Mouse (Mus musculus): ENCODE data around the gene Rad9b.

Rad9b gene

DNA sequence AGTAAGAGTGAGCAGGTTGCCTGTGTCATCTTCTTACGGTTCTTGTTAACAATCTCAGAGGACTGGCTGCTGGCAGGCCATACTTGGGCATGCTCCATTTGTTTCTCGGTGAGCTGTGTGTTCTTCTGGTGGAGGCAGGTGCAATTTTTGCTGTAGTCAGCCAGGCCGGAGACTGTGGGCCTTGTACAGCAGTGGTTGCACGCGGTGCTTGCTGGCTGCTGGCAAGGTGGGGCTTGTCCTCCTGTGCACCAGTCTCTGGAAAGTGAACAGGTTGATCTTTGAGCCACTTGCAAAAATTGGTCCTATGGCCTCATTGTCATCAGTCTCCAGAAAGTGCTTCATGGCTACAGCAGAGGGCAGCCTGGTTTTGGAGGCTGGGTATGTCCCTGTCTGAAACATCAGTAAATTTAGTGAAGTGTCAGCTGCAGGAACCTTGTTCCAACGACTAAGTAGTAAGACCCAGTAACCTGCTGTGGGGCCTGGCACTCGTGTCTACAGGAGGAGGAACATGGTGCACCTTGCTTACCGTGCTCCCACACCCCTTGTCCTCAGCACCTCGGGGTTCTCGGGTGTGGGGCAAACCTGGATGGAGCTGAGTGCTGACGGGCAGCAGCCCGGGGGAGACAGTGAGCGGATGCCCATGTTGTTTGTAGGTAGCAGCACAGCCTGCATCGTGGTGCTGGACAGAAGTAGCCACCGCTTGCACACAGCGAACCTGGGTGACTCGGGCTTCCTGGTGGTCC, 40.9 kb downstream of the Rad9b start:
- no peak for DNase-seq (ENCODE audit: low read depth, low spot score)

DNA sequence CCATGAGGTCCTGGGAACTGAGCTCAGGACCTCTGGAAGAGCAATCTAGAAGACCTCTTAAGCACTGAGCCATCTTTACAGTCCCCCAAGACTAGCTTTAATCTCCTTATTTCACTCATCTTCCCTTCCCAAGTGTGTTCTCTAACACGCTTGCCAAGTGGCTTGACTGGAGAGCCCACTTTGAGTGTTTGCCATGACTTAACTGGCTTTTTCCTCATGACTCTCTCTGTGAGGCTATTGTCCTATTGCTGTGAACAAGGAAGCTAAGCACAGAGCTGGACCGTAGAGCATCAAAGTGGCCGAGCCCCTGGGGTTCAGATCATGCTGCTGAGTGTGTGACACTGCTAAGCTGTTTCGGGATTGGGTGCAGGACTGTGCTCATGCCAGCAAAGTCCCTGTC, 41.7 kb downstream of the Rad9b start:
- DNase-seq (ENCODE audit: low read depth, low spot score), result no peak

DNA sequence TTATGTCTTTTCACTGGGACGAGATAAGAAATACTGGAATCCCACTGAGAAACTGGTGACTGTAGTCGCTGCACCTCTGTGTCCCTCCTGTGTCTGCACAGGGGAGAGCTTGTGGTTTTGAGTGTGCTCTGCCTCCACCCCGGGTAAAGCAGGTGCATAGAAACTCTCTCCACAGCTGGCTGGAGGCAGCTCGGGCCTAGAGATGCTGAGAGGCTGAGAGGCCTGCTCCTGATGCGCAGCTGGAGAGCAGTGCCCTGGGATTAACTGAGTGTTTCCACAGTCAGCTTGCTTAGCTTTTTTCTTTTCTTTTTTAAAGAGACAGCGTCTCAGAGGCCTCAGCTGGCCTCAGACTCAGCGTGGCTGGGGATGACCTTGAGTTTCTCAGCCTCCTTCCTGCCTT, 42.3 kb downstream of the Rad9b start:
- no peak for DNase-seq (ENCODE audit: low read depth, low spot score)

DNA sequence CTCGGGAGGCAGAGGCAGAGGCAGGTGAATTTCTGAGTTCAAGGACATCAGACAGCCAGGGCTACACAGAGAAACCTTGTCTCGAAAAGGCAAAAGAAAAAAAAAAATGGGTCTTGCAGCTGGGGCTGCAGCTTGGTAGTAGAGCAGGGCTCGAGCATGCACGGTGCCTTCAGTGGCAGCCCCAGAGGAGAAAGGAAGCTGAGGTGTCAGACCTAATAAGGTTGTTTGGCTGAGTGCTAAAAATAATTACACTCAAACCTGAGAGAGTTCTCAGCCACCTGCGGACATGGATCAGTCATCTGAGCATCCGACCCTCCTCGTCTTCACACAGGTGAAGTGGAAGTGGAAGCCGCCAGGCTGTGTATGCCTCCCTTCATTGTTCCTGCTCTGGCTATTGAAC, 43.3 kb downstream of the Rad9b start:
- DNase-seq (ENCODE audit: low read depth, low spot score), result no peak

DNA sequence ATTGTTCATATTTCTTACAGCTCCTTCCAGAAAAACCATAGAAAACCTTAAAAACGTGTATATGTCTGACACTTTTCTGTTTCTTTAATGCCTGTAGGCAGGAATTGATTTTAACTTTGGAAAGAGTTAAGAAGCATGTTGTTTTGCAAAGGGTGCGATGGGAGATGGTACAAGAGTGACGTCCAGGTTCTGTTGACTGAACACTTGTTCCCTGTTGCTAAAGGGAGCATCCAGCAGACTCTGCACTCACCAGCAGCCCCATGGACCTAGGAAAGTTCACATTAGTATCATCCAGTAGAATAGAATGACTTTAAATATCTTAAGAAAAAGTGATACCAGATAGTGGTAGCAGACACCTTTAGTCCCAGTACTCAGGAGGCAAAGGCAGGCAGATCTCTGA, 47.5 kb downstream of the Rad9b start:
- no peak for DNase-seq (ENCODE audit: low read depth, low spot score)

DNA sequence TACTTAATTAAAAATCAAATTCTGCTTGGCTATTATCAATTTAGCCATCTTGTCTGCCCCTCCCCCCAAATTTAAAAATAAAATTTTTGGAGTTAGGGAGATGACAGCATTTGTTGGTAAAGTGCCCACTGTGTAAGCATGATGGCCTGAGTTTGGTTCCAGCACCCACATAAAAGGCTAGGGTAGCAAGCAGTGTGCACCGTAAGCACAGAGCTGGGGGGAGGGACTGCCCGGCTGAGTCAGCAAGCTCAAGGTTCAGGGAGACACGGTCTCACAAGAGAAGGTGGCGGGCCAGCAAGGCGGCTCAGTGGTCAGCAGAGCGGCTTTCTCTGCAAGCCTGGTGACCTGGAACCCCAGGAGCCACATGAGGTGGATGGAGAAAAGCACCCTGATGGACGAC, 48.6 kb downstream of the Rad9b start:
- DNase-seq (ENCODE audit: low read depth, low spot score), result no peak

DNA sequence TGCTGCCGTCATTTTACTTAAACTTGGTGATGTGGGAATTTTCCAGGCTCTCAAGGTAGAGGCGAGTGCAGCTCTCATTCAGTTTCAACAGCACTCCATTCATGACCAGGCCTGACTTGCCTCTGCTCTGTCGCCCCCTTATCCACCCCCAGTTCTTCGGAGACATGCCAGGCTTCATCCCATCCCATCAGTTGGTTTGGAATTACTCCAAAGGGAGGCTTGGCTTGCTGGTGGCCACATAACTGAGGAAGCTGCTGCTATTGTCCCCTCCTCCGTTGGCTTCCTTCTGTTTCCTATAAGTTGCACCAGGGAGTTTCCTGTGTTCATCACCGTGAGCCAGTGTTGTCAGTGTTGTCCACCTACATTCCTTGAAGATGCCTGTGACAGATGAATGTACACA, 49.5 kb downstream of the Rad9b start:
- DNase-seq (ENCODE audit: low read depth, low spot score), result no peak

DNA sequence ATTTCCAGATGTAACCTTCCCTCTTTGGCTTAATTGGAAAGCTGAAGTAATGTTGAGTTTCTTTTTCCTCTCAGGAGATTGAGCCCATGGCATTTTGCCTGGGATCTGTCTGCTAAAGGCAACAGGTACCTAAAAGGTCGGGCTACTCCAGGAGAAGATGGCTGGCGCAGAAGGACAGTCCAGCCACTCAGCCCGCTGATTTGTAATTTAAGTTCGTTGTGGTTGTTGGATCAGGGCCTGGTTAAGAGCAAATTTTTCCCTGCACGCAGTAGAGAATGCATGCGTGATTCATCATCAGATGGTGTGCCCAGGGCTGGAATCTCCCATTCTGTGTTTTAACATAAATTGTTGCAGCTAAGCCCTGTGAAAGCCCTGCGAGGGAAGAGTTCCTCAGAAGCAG, 50.1 kb downstream of the Rad9b start:
- DNase-seq (ENCODE audit: low read depth, low spot score), result no peak

DNA sequence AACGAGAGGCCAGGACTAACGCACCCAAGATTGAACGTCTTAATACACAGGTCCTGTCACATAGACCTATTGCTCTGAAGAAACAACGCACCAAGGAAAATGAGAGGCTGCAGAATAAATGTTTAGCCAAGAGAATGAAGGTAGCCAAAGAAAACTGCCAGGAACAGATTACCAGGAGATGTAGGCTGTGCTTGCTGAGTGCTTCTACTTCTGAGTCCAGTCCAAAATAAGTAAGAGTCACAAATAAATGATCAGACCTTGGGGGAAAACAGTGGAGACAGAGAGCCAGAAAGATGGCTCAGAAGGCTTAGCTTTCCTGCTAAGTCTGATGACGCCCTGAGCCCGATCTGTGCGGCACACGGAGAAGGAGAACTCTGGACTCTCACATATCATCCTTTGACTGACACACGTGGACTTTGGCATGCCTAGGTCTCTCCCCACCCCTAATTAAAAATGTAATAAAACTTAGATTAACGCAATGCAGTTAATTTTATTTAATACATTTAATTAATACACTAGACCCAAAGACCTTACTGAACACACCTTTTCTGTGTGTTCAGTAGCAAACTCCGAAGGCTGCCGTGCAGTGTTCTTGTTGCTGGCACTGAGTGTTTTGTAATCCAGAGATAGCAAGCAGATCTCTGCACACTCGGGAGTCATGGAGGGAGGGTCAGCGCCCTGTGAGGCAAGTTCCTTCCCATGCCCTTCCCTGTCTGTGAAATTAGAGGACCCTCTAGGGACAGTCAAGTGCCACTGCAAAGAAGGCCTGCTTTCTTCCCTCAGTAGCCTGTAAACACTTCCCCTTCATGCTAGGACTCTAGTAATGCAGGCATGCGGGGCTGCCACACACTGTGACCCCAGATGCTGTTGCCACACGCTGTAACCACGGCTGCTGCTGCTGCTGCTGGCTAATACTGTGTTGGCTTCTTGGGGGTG, 51.0 kb downstream of the Rad9b start:
- DNase-seq (ENCODE audit: low read depth, low spot score), result no peak

DNA sequence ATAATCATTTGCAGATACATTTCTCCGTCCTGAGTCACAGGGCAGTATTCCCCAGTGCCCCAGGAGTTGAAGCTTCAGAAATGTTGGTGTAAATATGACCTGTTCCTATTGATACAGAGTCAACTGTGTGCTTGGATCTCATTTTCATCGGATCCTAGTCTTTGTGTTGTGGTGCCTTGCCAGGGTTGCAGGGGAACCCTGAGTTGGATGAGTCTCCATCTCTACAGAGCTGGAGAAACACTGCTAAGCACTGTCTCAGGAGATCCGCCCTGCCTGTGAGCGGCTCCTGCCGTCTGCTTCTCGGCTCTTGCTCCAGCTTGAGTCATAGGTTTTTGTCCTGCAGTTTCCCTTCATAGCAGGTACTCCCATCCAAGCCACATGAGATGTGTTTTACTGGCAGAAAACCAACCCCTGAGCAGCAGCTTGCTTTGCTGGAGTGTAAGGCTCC, 53.9 kb downstream of the Rad9b start:
- DNase-seq (ENCODE audit: low read depth, low spot score), result no peak

DNA sequence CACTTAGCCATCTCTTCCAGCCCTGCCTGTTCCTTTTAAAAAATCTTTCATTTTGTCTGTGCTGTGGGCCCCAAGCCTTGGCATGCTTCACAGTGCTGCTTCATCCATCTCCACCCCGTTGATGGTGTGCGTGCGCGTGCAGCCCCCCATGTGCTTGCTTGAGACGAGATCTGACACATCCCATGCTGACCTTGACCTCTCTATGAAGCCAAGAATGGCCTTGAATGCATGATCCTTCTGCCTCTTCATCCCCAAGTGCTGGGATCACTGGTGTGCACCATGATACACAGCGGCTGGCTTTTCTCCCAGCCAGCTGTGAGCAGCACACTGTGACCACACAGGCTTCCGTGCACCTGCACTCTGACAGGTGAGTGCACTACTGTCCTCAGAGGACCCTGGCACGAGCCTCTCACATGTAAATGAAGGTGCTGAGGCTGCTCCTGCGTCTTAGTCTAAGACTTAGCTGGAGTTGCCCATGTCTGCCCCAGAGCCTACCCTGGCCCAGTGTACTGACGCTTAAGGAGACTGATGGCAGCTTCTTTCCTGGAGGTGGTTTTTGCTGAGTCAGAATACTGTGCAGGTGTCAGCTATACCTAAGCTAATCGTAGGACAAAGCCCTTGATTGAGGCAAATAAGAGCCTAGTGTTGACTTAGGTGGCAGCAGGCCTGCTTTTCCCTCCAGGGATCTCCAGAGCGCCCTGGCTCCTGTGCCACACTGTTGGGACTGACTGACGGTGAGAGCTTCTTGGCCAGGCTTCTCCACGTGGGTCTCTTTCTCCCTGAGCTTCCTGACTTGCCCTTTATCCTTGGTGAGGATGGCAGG, 58.7 kb downstream of the Rad9b start:
- DNase-seq (ENCODE audit: low read depth, low spot score), result no peak

DNA sequence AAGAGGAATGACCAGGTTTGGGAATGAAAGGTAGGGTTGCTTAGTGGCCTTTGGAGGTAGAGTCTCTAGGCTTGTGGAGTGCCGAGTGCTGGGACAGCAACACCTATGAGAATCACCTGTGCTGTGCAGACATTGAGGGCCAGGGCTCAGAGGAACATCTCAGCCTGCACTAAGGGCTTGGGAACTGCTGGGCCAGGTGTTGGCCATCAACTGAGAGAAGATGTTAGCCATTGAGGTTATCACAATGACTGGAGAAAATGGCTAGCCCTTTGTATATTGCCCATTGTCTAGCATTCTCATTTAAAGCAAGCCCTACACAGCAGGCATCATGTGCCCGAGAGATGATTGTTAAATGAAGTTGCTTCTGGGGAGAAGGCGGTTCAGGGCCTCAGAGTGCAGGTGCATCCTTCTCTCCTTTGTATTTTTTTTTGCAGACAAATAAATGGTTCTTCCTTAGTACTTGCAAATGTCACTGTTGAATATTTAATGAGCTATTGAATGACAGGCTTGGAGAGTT, 59.8 kb downstream of the Rad9b start:
- no peak for DNase-seq (ENCODE audit: low read depth, low spot score)

DNA sequence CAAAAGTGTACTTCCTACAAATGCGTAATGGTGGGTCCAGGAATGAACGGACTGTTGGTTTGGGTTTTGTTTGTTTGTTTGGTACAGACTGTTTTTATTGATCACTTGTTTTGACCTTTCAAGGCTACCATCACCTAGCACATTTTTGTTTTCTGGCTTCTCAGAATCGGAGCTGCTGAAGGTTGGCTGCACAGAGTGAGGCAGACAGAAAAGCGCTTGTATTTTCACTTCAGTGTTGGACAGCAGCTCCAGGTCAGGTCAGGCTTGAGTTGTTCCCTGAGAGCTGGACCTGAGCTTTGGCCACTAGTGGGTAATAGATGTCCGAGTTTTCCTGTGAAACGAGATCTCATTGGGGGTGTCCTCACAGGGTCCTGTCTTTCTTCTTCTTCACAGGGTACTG, 60.9 kb downstream of the Rad9b start:
- DNase-seq (ENCODE audit: low read depth, low spot score), result no peak

DNA sequence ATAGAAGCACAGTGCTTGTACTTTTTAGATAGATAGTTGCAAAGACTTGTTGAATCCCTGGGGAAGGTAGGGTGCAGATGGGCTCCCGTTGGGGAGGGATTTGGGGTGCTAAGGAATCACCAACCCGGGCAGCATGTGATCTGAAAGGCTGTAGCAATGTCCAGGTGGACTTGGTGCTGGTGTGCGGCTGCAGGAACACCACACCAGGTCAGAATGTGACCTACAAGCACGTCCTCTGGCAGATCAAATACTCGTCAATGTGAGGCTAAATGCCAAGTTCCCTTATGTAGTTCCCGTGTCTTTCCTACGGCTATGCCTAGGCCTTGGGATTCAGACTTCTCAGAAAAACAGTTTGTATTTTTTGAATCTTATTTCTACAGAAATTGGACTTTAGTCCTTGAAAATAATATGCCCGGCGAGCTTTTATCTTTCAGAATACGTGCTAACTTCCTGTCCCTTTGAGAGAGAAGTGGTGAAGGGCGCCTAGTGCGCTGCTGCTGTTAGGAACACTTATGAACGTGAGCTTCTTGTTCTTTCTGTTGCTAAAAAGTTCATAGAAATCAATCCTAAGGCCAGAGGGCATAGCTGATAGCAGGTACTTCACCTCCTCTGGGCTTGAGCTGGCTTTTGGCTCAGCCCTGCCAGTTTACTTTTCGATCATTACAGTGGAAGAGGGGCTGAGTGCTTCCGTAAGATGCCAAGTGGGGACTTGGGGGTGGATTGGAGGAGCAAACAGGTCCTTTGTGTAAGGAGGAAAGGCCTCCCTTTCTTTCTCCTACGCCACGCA, 62.3 kb downstream of the Rad9b start:
- no peak for DNase-seq (ENCODE audit: low read depth, low spot score)

DNA sequence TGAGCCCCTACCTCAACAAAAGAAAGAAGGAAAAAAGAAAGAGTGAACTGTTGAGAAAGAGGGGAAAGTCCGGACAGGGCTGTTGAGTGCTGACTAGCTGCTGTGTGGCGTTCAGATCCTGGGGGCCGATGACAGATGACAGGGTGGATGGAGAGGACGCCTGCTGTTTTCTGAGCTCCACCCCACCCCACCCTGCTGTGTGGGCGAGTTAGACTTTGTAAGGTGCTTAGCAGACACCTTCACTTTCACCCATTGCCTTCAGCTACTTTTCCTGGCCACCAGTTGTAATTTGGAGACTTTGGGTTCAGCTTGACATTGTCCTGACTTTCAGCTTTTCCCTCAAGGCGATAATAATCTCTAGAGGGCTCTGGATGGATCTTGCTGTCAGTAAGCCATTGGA, 62.9 kb downstream of the Rad9b start:
- no peak for DNase-seq (ENCODE audit: low read depth, low spot score)

DNA sequence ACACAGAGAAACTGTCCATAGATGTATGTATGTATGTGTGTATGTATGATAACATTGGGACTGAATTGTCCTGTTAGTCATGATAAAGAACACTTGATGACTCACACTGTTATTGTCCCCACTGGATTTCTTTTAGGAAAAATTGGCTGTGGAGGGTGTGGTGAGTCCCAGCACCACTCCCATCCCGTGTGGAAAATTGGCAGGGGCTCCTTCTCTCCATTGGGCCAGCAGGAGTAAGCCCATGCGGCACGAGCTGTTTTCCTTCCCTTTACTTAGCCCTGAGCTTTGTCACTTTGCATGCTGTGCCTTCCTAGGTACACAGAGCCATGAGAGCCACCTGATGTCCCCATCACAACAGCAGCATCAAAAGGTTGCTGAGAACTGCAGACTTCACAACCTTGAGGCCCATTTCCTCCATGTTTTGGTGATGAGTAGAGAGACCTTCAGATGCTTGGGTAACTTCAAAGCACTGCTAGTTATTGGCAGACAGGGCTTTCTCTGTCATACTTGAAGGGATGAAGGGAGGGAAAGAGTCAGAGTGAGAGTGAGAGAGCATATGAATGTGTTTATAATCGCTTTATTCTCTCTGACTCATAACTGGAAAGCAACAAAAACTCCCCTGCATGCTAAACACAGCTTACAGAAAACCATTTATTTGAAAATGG, 65.8 kb downstream of the Rad9b start:
- no peak for DNase-seq (ENCODE audit: low read depth, low spot score)

DNA sequence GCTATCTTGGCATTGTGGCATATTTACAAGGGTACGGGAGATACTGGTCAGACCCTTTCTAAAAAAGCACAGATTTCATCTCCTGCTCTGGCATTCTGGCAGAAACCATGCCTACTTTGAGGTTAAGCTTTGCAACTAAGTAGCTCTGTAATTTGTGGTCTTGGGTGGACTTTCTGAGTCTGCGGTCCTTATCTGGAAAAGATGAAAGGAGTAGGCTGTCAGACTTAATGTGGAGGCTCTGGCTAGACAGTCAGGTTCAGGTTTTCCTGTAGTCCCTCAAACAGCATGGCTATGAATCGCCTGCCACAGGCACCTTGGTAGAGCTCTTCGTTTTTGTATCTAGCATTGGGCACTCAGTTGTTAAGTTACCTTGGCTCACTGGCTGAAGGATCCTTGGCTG, 67.0 kb downstream of the Rad9b start:
- DNase-seq (ENCODE audit: low read depth, low spot score), result no peak

DNA sequence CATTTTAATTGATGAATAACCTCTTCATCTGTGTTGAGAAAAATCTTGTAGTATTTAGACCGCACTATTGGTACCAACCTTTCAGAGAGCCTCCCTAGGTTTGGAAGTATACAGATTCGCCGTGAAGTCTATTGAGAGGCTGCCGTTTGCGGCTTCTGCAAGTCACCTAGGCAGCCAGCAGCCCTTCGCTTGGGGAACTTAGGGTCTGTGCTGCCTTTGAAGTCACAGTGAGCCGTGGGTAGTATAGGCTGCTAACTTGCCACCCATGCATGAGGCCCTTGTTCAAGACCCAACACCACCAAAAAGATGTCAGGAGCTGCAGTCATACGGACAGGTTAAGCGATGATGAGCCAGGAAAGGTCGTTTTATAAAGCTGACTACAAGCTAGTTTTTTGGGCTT, 67.8 kb downstream of the Rad9b start:
- no peak for DNase-seq (ENCODE audit: low read depth, low spot score)

DNA sequence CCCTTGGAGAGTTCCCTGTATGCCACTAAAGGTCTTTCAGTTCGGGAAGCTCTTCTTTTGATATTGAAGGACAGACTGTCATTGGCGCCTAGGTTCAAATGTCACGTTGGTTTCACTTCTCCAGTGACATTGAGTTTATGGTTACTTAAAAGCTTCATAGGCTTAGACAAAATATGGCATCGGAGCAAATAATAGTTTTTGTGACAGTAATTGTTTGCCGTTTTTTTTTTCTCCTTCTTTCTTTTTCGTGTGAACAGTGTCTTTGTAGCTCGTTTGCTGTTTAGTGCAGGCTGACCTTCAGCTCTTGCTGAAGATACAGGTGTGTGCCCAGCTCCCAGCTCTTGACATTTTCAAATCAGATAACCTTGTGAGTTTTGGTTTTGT, 68.3 kb downstream of the Rad9b start:
- DNase-seq (ENCODE audit: low read depth, low spot score), result no peak

DNA sequence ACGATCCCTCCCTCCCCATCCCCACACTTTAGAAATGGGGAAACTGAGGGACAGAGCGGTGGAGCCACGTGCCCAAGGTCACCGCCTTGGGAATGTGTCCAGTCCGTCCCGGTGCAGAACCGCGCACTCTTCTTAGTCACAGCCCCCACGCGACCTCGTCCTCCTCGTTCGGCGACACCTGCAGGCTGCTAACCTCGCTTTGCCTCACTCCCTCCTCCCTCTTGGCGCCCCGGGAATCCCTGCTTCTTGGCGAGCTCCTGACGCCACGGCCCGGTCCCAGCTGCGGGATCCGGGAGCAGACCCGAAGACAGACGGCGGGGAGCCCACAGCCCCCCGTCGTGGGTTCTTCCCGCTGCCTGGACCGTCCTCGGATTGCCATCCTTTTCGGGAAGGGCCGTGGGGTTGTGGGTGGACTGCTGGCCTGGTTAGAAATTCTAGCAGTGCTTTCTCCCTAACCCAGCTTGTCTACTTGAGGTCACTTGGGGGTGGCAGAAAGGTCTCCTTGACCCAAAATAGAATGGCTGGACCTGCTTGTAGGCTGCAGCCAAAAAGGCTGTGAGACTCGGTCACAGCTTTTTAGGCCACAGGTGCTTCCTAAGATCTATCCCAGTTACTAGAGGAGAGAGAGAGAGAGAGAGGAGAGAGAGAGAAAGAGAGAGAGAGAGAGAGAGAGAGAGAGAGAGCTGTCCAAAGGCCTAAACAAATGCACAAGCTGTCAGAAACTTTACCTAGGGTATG, 68.8 kb downstream of the Rad9b start:
- no peak for DNase-seq (ENCODE audit: low read depth, low spot score)

All from retina, adult 2 months (tissue).